Mouse (Mus musculus): ENCODE measurements around the gene Per1.
A peak's percentile ranks its signal among the peaks of the same experiment; 100 is the strongest.

The Per1 gene

GRCm38 (mm10) chr11:69133923-69134621 is 39.1 kb downstream of the Per1 start:
- DNase-seq (ENCODE audit: low read depth), result no peak

- DNase-seq (ENCODE audit: low read depth), result no peak
Measured at GRCm38 (mm10) chr11:69134622-69134968, 39.6 kb downstream of the Per1 start.

DNA sequence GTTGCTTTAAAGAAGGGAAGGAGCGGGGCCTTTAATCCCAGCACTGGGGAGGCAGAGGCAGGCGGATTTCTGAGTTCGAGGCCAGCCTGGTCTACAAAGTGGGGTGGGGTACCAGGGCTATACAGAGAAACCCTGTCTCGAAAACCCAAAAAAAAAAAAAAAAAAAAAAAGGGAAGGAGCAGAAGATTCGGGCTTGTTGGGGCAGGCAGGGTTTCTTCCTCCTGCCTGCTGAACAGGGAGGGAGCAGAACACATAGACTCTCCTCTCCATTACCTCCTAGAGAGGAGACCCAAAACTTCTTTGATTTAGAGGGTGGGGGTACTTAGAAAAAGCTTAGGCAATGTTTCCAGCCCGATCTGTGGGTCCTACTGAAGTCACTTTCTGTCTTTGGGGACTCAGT is 40.3 kb downstream of the Per1 start:
- no peak for DNase-seq (ENCODE audit: low read depth)

GRCm38 (mm10) chr11:69147546-69147945 is 52.5 kb downstream of the Per1 start:
- no peak for DNase-seq (ENCODE audit: low read depth)

GRCm38 (mm10) chr11:69148451-69148960 is 53.5 kb downstream of the Per1 start:
- DNase-seq (ENCODE audit: low read depth), result no peak

DNA sequence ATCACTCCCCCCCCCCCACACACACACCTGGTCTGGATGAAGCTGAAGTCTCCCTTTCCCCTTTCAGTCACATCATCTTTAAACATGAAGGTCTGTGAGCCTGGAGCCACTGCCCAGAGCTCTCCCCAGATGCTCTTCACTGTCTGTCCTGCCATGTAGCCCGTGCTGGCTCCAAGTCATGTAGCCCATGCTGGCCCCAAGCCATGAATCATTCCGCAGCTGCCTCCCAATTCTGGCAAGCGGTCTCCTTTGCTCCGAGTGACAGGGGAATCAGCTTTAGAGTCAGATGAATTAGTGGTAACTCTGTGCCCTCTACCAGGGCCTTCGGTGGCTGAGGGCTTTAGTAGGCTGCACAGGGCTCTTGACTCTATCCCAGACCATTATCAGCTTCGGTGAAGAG is 54.7 kb downstream of the Per1 start:
- DNase-seq (ENCODE audit: low read depth), result no peak

DNA sequence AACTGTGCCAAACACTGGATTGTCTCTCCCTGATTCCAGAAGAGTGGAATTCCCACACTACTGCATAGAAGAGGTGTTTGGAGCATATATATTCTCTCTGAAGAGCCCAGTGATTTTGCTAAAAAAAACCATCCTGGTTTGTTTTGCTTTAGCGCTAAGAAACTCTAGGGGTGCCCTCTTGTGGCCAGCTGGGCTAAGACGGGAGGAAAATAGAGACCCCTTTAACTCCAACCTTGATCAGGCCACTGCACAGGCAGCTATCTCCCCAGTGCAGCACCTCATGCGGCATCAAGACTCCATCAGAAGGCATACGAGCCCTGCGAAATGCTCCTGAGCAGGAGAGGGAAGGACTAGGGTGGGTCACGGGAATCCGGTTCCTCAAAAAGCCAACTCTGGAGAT is 55.4 kb downstream of the Per1 start:
- peak; percentile 67 for DNase-seq (ENCODE audit: low read depth)

GRCm38 (mm10) chr11:69151004-69151403 is 56.0 kb downstream of the Per1 start:
- DNase-seq (ENCODE audit: low read depth), result no peak

DNA sequence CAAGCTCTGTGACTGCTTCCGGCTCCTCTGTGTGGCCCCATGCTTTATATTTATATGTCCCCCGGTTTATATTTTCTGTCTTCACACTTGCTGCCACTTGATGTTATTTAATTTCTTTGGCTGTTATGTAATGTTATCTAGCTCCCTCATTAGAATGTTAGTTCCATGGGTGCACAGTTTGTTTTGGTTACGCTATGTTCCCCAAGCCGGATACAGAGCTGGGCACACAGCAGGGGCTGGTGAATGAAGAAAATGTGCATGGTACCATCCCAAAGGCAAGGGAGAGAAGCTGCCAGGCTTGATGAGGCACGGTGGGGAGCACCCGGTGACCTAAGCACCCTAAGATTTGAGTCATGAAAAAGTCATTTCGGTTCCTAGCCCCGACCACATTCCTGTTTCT is 58.8 kb downstream of the Per1 start:
- DNase-seq (ENCODE audit: low read depth), result no peak

DNA sequence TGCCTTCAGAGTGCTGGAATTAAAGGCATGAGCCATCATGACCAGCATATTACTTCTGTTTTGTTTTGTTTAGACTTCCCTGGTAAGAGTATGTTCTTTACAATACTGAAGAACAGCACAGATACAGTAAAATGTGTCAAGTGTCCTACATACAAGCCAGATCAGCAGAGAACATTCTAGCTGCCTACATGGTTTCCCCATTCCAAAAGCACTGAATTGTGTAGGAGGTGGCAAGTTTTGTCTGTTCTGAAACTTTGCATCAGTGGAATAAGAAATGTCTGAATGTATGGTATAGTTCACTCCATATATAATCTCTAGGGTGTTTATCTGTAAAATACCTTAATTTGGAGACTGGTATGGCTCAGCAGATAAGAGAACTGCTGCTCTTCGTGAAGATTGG is 60.3 kb downstream of the Per1 start:
- DNase-seq (ENCODE audit: low read depth), result no peak

DNA sequence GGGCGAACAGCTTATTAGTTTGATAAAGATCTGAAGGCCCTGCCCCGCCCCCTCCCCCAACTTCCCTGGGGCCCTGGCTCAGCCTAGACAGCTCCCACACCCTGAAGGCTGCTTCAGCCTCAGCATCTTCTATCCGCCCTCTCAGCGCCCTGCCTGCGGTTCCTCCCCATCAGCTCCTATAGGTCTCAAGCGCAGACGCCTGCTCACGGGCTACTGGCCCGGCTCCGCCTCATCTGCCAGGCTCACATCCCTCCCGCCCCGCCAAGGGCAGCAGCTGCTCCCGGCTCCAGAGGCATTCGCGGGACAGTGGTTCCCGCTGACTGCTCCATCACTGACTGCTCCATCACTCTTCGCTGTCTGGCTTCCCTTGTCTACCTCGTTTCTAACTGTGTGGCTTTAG is 61.8 kb downstream of the Per1 start, which contains the start of gene Alox12b:
Gene Alox12b (plus strand): TSS at position 190 of the 400 bp plus-strand sequence.
- no peak for DNase-seq (ENCODE audit: low read depth)
